Mouse (Mus musculus) T-helper 1 cell (primary cell): ENCODE measurements around the gene Disp1.

Experiments
- in situ Hi-C: fragments of 300-600 bp; cut with MboI, MseI; formaldehyde crosslinking; loops from one replicate; pipeline ENCODE4 v1.15.1; 2025; ENCODE audit warnings: high pct_unique_total_duplicates

Disp1 gene

GRCm38 (mm10) chr1:183040847-183041382 lies 180.4 kb downstream of the Disp1 start:
- in situ Hi-C loops, result no loop called here

GRCm38 (mm10) chr1:183039881-183040708 lies 181.2 kb downstream of the Disp1 start:
- in situ Hi-C loops, result no loop called here

GRCm38 (mm10) chr1:183039404-183039803 lies 181.9 kb downstream of the Disp1 start:
- in situ Hi-C loops, result no loop called here
